13 mouse cellular contexts compared by ENCODE assay signal in the genomic region with DNA sequence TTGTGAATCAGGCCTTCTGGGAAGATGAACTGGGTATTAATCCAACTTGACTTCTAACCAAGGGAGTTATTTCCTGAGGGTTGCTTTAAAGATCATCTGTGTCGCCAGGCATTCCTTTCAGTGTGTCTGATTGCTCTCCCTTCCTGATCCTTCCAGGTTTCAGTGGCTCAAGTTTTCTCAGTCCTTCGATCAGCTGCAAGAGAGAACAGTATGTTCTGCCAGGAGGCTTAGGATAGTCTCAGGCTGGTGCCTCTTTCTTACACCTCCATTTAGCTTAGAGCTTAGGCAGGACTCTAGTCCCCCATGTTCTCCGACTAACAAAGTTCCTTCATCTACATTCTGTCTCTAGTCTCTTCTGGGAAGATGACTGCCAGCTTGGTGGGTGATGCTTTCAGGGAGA.
"Had no signal": no experiment of that assay in that cellular context is flagged by ENCODE, and none has a peak within 500 bp of the region (broad histone marks: within the 10 kb centered on the region; RNA-seq: fewer than 3 reads in every experiment).

No protein-coding gene starts in this region.

- H3K4me2 ChIP-seq: kidney, embryonic 15.5 days; limb, embryonic 13.5 days; midbrain, embryonic 13.5 days; neural tube, embryonic 12.5 days had no signal

- H3K9me3 ChIP-seq: kidney, embryonic 15.5 days had no signal

- H3K4me3 ChIP-seq: kidney, embryonic 15.5 days; limb, embryonic 13.5 days; midbrain, embryonic 13.5 days; neural tube, embryonic 12.5 days had no signal

- H3K9ac ChIP-seq: kidney, embryonic 15.5 days; limb, embryonic 13.5 days; liver, embryonic 14.5 days; midbrain, embryonic 13.5 days; neural tube, embryonic 12.5 days had no signal

- H3K27ac ChIP-seq: kidney, embryonic 15.5 days; limb, embryonic 13.5 days; liver, embryonic 14.5 days; midbrain, embryonic 13.5 days; neural tube, embryonic 12.5 days had no signal

- H3K27me3 ChIP-seq: kidney, embryonic 15.5 days; limb, embryonic 13.5 days; midbrain, embryonic 13.5 days; neural tube, embryonic 12.5 days had no signal

- DNase-seq: kidney, postnatal 14 days; left cerebral cortex, postnatal 4 days; lung, adult 2 months; lung, postnatal 36 days; right cerebral cortex, postnatal 14 days; thymus, adult 18-20 months; thymus, postnatal 14 days had no signal

- H3K36me3 ChIP-seq: kidney, embryonic 15.5 days; limb, embryonic 13.5 days; midbrain, embryonic 13.5 days; neural tube, embryonic 12.5 days had no signal

- ATAC-seq: lung, postnatal 0 days; midbrain, embryonic 13.5 days had no signal

- H3K4me1 ChIP-seq: midbrain, embryonic 13.5 days; neural tube, embryonic 12.5 days had no signal
